Mouse (Mus musculus) heart, adult 8-10 months (tissue): ENCODE measurements around the gene Kcnh3. TPM values are rescaled to one million over a fixed set of nuclear protein-coding genes. Genes with fewer than 3 reads are reported as not detected.

Source experiments
- DNase-seq: peaks from one replicate; pipeline ENCODE4 v3.0.0; 2022; ENCODE audit warnings: low spot score
- total RNA-seq, 4 experiments: library from RNA; stranded (reverse); gene quantifications; 2 replicates each; pipeline ENCODE4 v1.2.4; 2022

Kcnh3 gene
- total RNA-seq = under 1 TPM in 3 of 4 experiments, not detected in 1; 0.17 to 0.69 (median 0.22) TPM

DNA sequence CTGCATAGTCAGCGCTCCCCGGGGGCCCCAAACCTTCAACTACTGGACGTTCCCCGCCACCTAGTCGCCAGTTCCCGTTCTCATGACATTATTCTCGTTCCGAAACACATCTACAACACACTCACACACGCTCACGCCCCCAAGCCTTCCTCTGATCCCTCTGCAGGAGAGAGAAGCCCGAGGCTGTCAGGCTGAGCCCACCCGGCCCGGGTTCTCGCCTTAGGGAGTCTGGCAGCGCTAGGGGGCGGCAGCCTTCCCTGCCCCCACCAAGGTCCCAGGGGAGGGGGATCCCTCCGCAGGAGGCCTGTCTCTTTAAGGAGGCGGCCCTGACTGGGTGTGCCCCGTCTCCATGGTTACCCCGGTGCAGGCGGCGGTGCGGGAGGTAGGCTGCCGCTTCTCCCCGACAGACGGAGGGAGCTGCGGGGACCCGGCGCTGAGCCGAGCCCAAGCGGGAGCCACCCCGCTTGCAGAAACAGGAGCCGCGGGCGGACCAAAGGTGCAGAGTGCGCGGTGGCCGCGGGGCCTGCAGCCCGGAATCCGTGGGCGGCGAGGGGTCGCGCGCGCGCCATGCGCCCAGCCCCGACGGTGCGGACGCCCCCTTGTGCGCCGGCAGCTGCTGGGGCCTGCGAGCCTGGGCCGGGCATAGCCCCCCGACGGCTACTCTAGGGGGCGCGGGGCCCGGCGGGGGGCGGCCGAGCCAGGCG lies at the start of gene Kcnh3:
TSS of gene Kcnh3 (plus strand) at position 654 of the 704 bp plus-strand sequence.
- DNase-seq = no peak

DNA sequence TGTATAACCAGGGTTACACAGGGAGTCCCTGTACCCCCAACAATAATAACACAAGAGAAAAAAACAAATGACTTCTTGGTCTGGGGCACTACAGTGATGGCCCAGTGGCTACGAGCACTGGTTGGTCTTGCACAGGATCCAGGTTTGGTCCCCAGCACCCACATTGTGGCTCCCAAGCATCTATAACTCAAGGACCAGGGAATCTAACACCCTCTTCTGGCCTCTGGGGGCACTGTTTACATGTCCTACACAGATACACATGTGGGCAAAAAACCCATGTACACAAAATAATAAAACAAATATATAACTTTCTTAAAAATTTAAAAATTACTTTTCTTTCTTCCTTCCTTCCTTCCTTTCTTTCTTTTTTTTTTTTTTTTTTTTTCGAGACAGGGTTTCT lies 45.0 kb upstream of the Kcnh3 start:
- no peak for DNase-seq

- no peak for DNase-seq
These were observed 40.3 kb upstream of the Kcnh3 start for GRCm38 (mm10) chr15:99184217-99184914.

DNA sequence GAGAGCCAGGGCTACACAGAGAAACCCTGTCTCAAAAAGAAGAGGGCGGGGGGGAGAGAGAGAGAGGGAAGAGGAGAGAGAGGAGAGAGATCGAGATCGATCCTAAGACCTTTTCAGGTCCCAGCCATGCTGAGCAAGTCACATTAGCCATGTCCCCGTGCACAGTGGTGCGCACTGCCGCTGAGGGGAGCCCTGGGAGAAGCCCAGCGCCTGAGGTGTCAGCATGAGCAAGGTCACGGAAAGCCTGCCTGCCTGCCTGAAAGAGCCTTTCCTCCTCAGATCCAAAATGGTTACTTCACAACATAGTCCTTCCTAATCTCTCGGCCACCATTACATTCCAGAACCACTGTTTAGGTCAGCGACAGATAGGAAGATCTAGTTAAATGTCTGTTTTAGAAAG lies 30.3 kb upstream of the Kcnh3 start:
- no peak for DNase-seq

- DNase-seq = no peak
These were observed 29.6 kb upstream of the Kcnh3 start for GRCm38 (mm10) chr15:99195043-99195442.

DNA sequence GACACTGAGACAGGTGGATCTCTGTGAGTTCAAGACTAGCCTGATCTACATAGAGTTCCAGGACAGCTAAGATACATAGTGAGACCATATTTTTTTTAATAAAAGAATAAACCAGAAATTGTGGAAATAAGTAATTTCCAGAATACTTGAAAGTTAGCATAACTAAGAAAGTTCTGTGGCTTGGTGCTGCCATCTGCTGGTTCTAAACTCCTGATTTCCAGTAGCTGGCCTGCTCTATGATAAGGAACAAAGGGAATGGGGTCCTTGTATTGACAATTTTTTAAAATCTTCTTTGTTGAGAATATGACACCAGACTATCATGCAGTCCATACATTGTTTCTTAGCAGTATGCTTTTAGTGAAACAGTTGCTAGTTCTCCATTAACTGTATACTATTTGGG lies 25.9 kb upstream of the Kcnh3 start:
- DNase-seq = peak; percentile 14

DNA sequence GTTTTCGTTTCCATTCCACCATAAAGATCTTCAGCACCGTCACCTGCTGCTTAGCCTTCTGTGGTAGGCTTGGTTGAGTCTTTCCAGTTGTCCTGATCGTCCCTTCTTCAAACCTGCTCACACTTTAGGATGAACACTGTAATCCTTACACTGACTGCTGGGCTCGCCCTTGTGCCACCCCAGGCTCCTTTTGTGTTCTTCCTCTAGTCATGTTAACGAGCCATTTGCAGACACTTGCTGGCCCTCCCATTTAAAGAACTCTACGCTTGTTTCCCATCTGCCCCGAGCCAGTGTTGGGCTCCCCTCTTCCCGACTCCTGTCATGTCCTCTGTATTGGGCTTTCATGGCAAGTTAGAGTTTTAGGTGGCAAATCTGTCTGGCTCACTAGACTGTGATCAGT lies 18.7 kb upstream of the Kcnh3 start:
- no peak for DNase-seq

DNA sequence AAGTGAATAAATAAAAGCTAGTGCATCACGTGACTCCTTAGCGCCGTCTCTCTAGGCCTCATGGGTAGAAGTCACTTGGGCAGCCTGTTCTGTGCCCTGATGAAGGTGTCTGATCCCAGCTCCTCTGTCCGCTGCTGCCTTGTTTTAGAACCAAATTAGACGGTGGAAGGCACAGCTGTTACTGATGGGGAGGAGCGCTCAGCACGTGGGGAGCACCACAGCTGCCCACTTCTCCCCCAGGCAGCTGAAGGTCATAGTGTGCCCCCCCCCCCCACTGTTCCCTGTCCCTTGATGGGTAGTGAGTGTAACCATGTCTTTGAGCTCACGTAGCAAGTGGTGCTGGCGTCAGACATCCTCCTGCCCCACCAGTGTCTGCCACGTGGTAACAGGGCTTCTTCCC lies 11.5 kb upstream of the Kcnh3 start:
- DNase-seq = no peak

- no peak for DNase-seq
These were observed 9.7 kb upstream of the Kcnh3 start for GRCm38 (mm10) chr15:99214941-99215340.

DNA sequence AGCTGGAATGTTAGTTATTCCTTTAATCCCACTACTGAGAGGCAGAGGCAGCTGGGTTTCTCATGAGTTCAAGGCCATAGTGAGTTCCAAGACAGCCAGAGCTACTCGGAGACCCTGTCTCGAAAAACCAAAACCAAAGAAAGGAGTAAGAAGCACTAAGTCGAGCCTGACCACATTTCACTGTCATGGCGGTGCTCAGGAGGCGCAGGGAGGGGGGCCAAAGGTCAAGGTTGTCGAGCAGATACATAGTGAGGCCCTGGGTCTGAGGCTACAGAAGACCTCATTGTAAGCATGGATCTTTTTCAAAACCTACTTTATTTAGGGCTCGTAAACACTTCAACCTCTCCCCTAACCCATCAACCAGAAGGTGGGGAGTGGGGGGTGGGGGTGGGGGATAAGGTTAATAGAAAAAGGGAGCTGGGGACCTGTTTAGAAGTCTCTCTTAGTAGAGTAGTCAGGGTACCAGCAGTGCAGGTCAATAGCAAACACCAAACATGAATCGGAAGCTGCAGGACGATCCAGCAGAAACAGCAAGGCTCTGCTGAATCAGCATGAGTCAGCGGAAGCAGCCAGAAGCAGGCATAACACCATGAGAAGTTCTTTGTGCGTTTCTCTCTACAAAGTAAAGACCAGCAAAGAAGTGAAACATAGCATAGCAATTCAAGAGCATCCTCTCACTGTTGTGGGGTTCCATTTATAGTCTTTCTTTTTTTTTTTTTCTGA lies 8.8 kb upstream of the Kcnh3 start:
- no peak for DNase-seq

DNA sequence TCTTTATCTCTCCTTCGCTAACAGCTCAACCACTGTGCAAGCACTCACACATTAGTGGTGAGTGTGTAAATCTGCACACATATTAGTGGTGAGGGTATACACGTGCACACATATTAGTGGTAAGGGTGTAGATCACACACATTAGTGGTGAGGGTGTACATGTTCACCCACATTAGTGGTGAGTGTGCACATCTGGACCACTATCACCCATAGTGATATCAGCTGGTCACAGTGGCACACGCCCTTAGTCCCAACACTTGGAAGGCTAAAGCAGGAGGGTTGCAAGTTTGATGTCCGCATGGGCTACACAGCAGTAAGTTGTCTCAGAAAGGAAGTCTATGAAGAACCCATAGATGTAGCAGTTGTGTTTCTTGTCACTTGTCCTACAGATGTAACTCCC lies 7.0 kb upstream of the Kcnh3 start:
- no peak for DNase-seq

GRCm38 (mm10) chr15:99221315-99221952 lies 3.2 kb upstream of the Kcnh3 start:
- DNase-seq = no peak

GRCm38 (mm10) chr15:99222794-99223584 lies 1.7 kb upstream of the Kcnh3 start:
- DNase-seq = no peak

DNA sequence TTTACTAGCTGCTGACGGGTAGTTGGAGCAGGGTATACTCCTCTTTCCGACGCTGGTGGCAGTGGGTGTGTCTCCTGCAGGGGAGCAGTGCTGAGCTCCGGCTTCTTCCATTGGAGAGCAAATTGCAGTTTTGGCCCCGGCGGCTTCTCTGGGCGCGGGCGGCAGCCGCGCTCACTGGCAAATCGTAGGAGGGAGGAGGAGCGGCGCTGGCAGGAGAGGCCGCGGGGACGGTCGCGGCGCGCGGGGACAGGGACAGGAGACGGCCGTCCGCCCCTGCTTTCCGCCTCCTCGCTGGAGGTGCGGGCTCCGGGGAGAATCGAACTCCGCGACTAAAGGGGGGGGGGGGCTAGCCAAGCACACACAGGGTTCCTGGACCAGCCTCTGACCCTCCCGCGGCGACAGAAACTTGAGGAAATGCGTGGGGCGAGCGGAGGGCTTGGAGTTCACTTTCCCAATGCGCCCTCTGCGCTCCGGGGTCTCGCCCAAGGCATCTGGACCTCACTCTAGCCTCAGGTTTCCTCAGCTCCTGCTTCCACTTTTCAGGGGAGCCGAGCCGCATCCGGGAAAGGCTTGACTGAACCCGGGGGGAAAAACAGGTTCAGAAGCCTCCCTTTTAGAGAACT lies 965 bp upstream of the Kcnh3 start:
- no peak for DNase-seq

DNA sequence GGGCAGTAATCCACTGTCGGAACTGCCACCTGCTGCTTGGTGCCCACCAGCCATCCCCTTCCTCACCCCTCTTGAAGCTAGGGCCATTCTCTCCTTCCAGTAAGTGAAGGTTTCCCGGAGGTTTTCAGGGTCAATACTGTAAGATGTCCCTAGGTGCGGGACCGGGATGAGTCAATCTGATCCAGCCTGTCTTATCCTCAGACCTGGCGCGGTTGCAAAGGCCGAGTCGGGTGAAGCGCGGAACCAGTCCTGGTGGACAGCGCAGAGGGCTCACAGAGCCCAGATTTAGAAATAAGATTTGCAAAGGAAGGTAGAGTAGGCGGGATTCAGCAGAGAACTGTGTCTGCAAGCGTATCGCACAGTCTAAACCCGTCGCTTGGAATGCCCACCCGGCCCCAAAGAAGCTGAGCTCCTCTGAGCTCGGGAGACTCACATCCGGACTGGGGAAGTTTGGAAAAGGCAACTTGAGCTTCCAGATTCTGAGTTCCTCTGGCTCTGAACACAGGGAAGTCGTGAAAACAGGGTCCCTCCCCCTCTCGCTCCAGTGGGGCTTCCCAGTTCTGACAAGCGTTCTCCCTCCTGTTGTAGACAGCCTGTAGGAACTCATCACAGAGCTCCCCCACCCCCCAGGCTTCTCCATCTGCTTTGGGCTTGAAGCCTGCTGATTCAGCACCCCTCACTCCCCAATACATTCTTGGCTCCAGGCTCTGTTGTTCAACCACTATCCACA lies 585 bp downstream of the Kcnh3 start:
- DNase-seq = no peak

GRCm38 (mm10) chr15:99226090-99226489 lies 1.4 kb downstream of the Kcnh3 start:
- no peak for DNase-seq

DNA sequence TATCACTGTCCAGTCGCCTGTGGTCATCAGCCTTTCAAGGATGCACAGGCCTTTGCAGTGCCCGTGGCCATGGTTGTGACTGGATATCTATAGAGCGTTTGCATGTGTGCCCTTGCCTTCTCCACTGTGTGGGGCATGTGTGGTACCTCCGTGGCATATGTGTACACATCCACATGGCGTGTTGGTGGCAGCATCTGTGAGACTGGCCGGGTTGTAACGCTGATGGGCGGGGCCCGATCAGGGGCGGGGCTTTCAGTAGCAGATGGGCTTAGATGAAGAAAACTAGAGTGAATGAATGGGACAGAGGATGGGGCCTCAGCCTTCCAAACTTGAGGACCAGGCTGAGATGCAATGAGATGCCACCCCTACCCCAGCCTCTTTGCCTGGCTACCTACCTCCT lies 7.3 kb downstream of the Kcnh3 start:
- DNase-seq = no peak

GRCm38 (mm10) chr15:99233719-99234118 lies 9.1 kb downstream of the Kcnh3 start:
- DNase-seq = no peak

DNA sequence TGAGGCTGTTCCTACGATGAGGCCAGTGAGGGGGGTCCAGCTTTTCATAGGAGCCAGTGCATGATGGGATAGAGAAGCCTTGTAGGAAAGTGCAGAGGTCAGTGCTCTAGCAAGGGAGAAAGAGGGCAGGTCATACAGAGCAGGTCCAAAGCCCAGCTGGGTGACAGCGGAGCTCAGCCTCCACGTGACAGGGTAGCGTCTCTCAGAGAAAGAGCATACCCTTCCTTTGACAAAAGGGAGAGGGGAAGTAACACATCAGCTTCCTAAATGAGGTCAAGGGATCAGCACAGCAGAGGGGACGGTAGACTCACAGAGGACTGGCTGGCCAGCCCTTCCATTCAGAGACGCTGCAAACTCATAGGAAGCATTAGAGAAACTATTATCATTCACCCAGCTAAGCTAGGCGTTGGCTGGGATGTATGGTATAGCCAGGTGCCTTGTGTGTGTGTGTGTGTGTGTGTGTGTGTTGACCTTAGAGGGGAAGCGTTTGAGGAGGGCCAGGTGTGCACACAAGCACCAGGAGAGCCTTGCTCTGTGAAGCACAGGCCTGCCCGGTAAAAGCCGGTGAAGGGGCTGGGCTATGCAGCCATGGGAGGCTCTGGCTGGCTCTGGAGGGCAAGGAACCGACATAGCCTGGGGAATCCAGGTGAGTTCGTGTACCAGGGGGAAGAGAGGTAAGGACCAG lies 9.8 kb downstream of the Kcnh3 start:
- no peak for DNase-seq

- no peak for DNase-seq
These were observed 13.3 kb downstream of the Kcnh3 start for GRCm38 (mm10) chr15:99238006-99238405.
